Mouse (Mus musculus): Measurements from ENCODE around the gene Notch1.

DNA sequence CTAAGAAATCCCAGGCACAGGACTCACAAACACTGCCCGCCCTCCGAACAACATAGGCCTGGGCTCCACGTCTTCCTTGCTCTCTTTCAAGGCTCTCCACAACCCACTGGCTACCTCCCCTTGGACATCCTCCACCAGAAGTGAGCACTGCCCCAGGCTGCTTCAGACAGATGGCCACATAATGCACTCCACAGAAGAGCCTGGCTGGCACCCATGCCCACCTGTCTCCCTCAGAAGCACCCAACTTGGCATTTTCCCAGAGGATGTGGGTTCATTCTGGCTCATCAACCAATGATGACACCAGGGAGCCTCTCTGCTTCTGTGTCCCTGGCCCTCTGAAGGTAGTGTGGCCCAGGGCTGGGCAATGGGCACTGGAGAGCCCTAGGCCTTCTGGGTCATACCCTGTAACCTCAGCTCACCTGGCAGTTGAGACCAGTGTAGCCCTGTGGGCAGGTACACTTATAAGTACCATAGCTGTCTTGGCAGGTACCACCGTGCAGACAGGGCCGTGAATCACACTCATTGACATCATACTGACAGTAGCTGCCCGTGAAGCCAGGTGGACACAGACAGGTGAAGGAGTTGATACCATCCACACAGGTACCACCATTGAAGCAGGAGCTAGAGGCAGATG lies 44.7 kb downstream of the Notch1 start:
- TF ChIP-seq CTCF (IDR thresholded peaks at IDR 0.05; ENCODE audit: low read depth, low read length) (no peak), POLR2A (IDR thresholded peaks at IDR 0.05; ENCODE audit: extremely low read depth, insufficient read depth, low read length) (no peak)
